Mouse (Mus musculus): ENCODE data around the gene Slc30a4.

- TF ChIP-seq POLR2A (IDR thresholded peaks at IDR 0.05; ENCODE audit: borderline replicate concordance, extremely low read depth, insufficient read depth, insufficient read length, poor library complexity, severe bottlenecking) (no peak), CTCF (IDR thresholded peaks at IDR 0.05; ENCODE audit: borderline replicate concordance, extremely low read depth, insufficient read depth, insufficient read length) (no peak)
Observed at GRCm38 (mm10) chr2:122657707-122658524, 44.5 kb downstream of the Slc30a4 start.

All from brain, embryonic 14.5 days (tissue).